Mouse (Mus musculus) embryonic facial prominence, embryonic 14.5 days (tissue): ENCODE data around the gene Gm11983. TPM values are rescaled to one million over a fixed set of nuclear protein-coding genes. Genes with fewer than 3 reads are reported as not detected.
A peak's percentile ranks its signal among the peaks of the same experiment; 100 is the strongest.
"Not testable (repeated sequence)": the region's sequence is repeated elsewhere in the genome, so short reads cannot be mapped to it uniquely, and the experiment has no call there.

ENCODE experiments used
- ATAC-seq: fragments of 200-750 bp; cut with Nextera tagmentation; 2 replicates; pipeline ENCODE4 v1.8.0; 2017; ENCODE audit warnings: low read depth, moderate number of reproducible peaks, moderate TSS enrichment
- DNase-seq: peaks from one replicate; pipeline ENCODE4 v3.0.0-alpha.2; 2015; ENCODE audit warnings: low spot score
- H3K27ac ChIP-seq: fragments of 300-500 bp; sonication (generic); replicated peaks from 2 replicates; pipeline ENCODE4 v1.5.1; 2014; ENCODE audit warnings: low read depth, mild to moderate bottlenecking, low read length, moderate library complexity
- H3K27me3 ChIP-seq: fragments of 300-500 bp; sonication (generic); replicated peaks from 2 replicates; pipeline ENCODE4 v1.6.1; 2014; ENCODE audit warnings: low read length; ENCODE audit not compliant: control insufficient read depth, insufficient read depth
- H3K36me3 ChIP-seq: fragments of 300-500 bp; sonication (generic); 2 replicates; pipeline ENCODE4 v1.6.1; 2014; ENCODE audit warnings: low read length, mixed read lengths; ENCODE audit not compliant: control insufficient read depth, insufficient read depth
- H3K4me1 ChIP-seq: fragments of 300-500 bp; sonication (generic); 2 replicates; pipeline ENCODE4 v1.6.1; 2014; ENCODE audit warnings: antibody characterized with exemption, low read length; ENCODE audit not compliant: control insufficient read depth, insufficient read depth
- H3K4me2 ChIP-seq: fragments of 300-500 bp; sonication (generic); 2 replicates; pipeline ENCODE4 v1.6.1; 2014; ENCODE audit warnings: low read depth, mild to moderate bottlenecking, low read length, moderate library complexity, mixed read lengths
- H3K4me3 ChIP-seq: fragments of 300-500 bp; sonication (generic); 2 replicates; pipeline ENCODE4 v1.5.1; 2014; ENCODE audit warnings: low read depth, mild to moderate bottlenecking, low read length
- H3K9ac ChIP-seq: fragments of 300-500 bp; sonication (generic); 2 replicates; pipeline ENCODE4 v1.6.1; 2014; ENCODE audit warnings: low read depth, mild to moderate bottlenecking, low read length, moderate library complexity, mixed read lengths
- H3K9me3 ChIP-seq: fragments of 300-500 bp; sonication (generic); 2 replicates; pipeline ENCODE4 v1.6.1; 2016; ENCODE audit warnings: low read length; ENCODE audit not compliant: control insufficient read depth
- WGBS: fragments of 180-500 bp; shearing (Covaris S2); extraction: QIAGEN DNeasy Blood & Tissue Kit; methylation state at CpG from one replicate; pipeline ENCODE4 v1.1.7; 2014; 5-methylcytosine and 5-hydroxymethylcytosine counted together
- polyA plus RNA-seq: library from polyadenylated mRNA; unstranded; fragments of >200 nt; fragmentation: Nextera tagmentation; extraction: Ambion mirVana; gene quantifications from 2 replicates; pipeline ENCODE4 v1.2.1, GENCODE M21; 2014

Gm11983 gene
- polyA plus RNA-seq, result not detected in 2 replicates

DNA sequence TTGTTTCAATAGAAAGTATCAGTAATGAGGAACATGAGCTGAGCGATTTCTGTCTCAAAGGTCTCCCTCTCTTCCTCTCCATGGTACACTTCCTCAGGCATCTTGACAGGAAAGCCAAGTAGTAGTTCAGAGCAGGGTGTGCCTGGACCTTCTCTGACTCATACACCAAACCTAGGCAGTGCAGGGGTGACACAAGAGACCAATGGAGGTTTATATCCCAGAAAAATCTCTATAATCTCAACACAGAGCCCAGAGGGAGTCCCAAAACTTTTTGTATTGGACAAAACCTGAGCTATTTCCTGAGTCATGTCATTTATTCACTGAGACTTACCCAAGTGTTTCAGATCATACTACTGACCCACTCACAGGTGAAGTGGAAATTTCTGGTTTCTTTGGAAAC, at the start of gene Gm11983:
Gene Gm11983, minus strand, starts transcription at position 101 of the 400 bp plus-strand sequence.
- no peaks in the 10 kb centered on the region for H3K4me1 ChIP-seq
- no peak within 1 kb of the TSS for H3K27ac ChIP-seq
- no peak for DNase-seq
- H3K4me3 ChIP-seq, result no peak within 1 kb of the TSS
- H3K4me2 ChIP-seq, result no peak within 1 kb of the TSS
- WGBS, result 96% methylated on average over 1 of the region's 1 CpGs
- no peak for ATAC-seq
- no peak within 1 kb of the TSS for H3K9ac ChIP-seq
- H3K27me3 ChIP-seq, result no peaks in the 10 kb centered on the region
- no peaks in the 10 kb centered on the region for H3K36me3 ChIP-seq
- H3K9me3 ChIP-seq, result no peaks in the 10 kb centered on the region

DNA sequence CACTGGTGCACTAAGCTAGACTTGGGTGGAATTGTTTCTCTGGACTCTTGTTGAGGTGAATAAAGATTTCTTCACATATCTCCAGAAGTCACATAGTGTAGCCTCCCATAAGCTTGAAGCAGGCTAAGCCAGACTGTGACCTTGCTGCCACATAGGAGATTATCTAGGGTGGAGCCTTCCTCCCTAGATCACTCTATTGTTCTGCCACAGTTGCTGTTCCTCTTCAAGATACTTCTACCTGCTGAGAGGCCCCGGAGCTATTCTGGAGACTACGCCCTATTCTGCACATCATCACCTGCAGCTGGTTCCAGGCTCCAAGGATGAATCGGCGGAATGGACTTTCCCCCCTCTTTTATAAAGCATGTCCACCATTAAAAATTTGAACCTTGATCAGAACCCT, 45.6 kb upstream of the Gm11983 start:
- not testable (repeated sequence) for H3K9me3 ChIP-seq, H3K36me3 ChIP-seq, ATAC-seq, H3K4me3 ChIP-seq, H3K27ac ChIP-seq, H3K27me3 ChIP-seq, H3K9ac ChIP-seq, DNase-seq, H3K4me1 ChIP-seq, H3K4me2 ChIP-seq
- 94% methylated on average over 4 of the region's 4 CpGs for WGBS

DNA sequence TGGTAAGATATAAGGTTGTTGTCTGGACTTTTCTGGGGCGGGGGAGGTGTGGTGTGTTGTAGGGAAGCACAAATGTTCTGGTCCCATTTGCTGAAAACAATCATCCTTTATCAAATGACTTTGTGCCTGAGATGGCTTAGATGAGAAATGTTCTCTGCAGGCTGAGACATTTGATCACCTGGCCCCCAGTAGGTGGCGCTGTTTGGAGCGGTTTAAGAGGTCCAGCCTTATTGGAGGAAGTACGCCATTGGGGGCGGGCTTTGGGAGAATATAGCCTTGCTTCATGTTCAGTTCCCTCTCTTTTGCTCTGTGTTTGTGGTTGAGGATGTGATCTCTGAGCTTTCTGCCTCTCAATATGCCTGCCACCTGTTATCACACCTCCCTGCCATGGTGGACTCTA, 44.2 kb upstream of the Gm11983 start:
- WGBS, result 48% methylated on average over 5 of the region's 5 CpGs
- Histone ChIP-seq H3K4me2 (no peak overlapping the region), H3K9me3 (0 out of 2 replicates have a peak, but pooled peaks cover 4% of the 10 kb centered on the region), H3K27me3 (no peaks in the 10 kb centered on the region), H3K4me3 (no peak overlapping the region), H3K27ac (no peak overlapping the region), H3K4me1 (no peaks in the 10 kb centered on the region), H3K9ac (no peak overlapping the region), H3K36me3 (no peaks in the 10 kb centered on the region)
- DNase-seq (no peak), ATAC-seq (no peak)

DNA sequence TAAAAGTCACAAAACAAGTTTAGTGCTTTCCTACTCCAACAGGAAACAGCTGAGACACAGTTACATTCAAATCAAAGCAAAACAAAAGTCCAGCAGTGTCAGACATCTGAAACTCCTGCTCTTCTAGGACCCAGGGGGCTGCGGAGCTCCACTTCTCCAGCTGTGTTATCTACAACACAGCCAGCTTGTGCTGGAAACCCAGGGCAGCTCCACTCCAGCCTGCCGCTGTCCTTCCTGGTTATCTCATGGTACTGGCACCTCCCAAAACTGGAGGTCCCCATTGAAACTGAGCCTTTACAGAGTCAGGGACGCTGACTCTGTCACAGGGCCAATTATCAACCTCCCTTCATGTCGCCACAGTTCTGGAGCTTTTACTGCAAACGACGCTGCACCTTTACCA, 40.3 kb upstream of the Gm11983 start:
- Histone ChIP-seq H3K4me1 (no peaks in the 10 kb centered on the region), H3K9ac (no peak overlapping the region), H3K27me3 (no peaks in the 10 kb centered on the region), H3K9me3 (0 out of 2 replicates have a peak, but pooled peaks cover 4% of the 10 kb centered on the region), H3K27ac (no peak overlapping the region), H3K4me2 (no peak overlapping the region), H3K36me3 (no peaks in the 10 kb centered on the region), H3K4me3 (no peak overlapping the region)
- 65% methylated on average over 6 of the region's 6 CpGs for WGBS
- ATAC-seq, result no peak
- DNase-seq, result no peak

GRCm38 (mm10) chr11:6870947-6871346, 33.5 kb upstream of the Gm11983 start:
- WGBS, result 83% methylated on average over 1 of the region's 1 CpGs
- Histone ChIP-seq H3K4me1 (no peaks in the 10 kb centered on the region), H3K4me3 (no peak overlapping the region), H3K27me3 (no peaks in the 10 kb centered on the region), H3K9ac (no peak overlapping the region), H3K4me2 (no peak overlapping the region), H3K9me3 (no peaks in the 10 kb centered on the region), H3K36me3 (no peaks in the 10 kb centered on the region), H3K27ac (no peak overlapping the region)
- ATAC-seq (no peak), DNase-seq (no peak)

- 74% methylated on average over 2 of the region's 3 CpGs for WGBS
- Histone ChIP-seq H3K4me2 (no peak overlapping the region), H3K9ac (no peak overlapping the region), H3K4me3 (no peak overlapping the region), H3K36me3 (no peaks in the 10 kb centered on the region), H3K4me1 (0 out of 2 replicates have a peak, but pooled peaks cover 3% of the 10 kb centered on the region), H3K27ac (no peak overlapping the region), H3K27me3 (no peaks in the 10 kb centered on the region), H3K9me3 (no peaks in the 10 kb centered on the region)
- ATAC-seq (no peak), DNase-seq (no peak)
Observed at GRCm38 (mm10) chr11:6865536-6865935, 28.1 kb upstream of the Gm11983 start.

GRCm38 (mm10) chr11:6862185-6862584, 24.7 kb upstream of the Gm11983 start:
- no peak for ATAC-seq
- no peak overlapping the region for H3K4me3 ChIP-seq

GRCm38 (mm10) chr11:6859898-6860858, 22.7 kb upstream of the Gm11983 start:
- peak; percentile 62; the same call in 1 of the 2 replicates for ATAC-seq
- H3K4me2 ChIP-seq, result no peak overlapping the region
- no peaks in the 10 kb centered on the region for H3K27me3 ChIP-seq
- no peak overlapping the region for H3K4me3 ChIP-seq
- H3K36me3 ChIP-seq, result no peaks in the 10 kb centered on the region
- DNase-seq, result peak; percentile 31
- no peak overlapping the region for H3K9ac ChIP-seq
- 0 out of 2 replicates have a peak, but pooled peaks cover 3% of the 10 kb centered on the region for H3K4me1 ChIP-seq
- no peak overlapping the region for H3K27ac ChIP-seq
- H3K9me3 ChIP-seq, result no peaks in the 10 kb centered on the region
- WGBS, result 39% methylated on average over 11 of the region's 11 CpGs

More at GRCm38 (mm10) chr11:6862185-6862584, 24.7 kb upstream of the Gm11983 start:
- Histone ChIP-seq H3K27ac (no peak overlapping the region), H3K36me3 (no peaks in the 10 kb centered on the region), H3K9me3 (no peaks in the 10 kb centered on the region), H3K4me1 (0 out of 2 replicates have a peak, but pooled peaks cover 3% of the 10 kb centered on the region), H3K27me3 (no peaks in the 10 kb centered on the region), H3K9ac (no peak overlapping the region), H3K4me2 (no peak overlapping the region)
- WGBS, result 74% methylated on average over 3 of the region's 3 CpGs
- DNase-seq, result no peak
